Mouse (Mus musculus): ENCODE data around the gene Gm10681.
"Not testable (repeated sequence)": the region's sequence is repeated elsewhere in the genome, so short reads cannot be mapped to it uniquely, and the experiment has no call there.

Gm10681 gene

DNA sequence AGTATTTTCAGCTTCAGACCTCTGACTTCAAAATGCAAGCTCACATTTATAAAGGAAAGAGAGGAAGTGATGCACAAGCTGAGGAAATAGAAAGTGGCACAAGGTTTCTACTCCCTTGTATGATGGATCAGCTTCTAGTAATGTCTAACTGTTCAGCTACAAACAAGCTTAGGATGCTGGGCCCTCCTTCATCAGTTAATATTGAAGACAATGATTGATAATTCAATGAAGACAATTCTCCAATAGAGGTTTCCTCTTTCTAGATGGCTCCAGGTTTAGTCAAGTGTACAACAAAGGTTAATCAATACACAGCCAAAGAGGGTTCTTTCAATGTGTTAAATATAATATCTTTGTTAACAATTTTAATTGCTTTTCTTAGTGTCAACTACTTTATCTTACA lies at the start of gene Gm10681:
Gm10681 (minus strand) TSS at position 101 of the 400 bp plus-strand sequence.
- no peak for DNase-seq

DNA sequence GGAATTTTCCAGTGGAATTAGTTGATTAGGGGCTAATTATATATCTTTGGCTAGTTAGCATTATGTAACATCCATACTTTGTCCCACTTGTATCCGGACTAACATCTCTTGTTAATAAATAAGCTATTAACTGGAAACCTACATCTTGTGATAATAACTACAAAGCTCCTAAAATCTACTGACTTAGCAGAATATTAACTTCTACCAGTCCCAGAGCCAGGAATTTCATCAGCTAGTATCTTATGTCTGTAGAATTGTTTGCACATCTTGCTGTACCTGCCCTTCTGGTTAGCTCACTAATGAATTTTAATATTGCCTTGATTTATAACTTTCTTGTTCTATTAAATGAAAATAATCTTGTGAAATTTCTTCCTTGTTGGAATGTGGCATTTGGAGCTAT lies 46.5 kb upstream of the Gm10681 start:
- DNase-seq: no peak

DNA sequence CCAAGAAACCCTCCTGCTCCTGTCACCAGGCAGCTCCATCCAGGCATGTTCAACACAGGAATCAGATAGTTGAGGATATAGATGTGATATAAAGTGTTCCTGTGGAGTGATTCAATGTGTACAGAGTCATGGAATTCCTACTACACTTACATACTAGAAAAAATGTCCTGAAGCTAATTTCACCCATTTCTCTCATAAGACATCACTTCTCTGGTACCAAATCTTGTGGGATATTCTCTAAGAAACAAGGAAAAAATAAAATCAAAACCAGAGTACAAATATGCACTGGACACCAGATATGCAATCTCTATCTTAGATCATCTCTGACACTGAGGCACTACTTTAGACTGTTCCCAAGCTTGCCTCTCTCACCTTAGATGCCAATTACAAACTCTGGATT lies 41.5 kb upstream of the Gm10681 start, which contains the start of gene Hsd3b5:
Hsd3b5 (minus strand) TSS at position 101 of the 400 bp plus-strand sequence.
- no peak for DNase-seq

DNA sequence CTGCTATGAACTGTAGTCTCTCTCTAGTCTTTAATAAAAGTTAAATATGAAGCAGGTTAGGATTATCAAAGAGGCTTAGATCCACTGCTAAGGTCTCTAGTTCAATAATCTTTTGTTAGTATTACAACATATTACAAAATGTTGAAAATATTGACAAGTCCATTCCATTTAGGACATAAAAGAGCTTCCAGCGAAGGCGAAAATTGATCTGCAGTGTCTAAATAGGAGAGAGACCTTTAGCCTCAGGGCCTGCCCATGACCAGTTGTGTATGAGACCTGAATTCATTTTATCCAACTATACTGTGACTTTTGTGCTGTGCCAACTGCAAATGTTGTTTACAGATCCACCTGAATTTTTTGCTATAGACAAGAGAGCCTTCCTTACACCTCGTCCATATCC lies 41.0 kb upstream of the Gm10681 start:
- no peak for DNase-seq

DNA sequence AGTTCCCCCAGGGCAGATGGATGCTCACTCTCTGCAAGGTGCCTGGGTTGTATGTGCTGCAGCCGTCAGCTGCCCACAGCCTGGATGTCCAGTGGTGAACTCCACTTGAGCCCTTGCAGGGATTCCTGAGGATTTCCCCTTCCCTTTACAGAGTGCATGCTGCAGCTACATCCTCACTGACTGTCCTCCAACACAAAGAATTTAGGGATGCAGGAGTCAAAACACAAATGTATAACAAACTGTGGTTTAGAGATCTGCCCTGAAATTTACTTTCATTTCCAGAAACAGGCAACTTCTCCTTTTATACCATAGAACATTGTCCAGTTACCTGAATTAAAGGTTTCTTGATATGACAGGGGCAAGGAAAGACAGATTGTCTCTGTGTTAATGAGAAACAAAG lies 28.2 kb upstream of the Gm10681 start:
- DNase-seq: not testable (repeated sequence)

DNA sequence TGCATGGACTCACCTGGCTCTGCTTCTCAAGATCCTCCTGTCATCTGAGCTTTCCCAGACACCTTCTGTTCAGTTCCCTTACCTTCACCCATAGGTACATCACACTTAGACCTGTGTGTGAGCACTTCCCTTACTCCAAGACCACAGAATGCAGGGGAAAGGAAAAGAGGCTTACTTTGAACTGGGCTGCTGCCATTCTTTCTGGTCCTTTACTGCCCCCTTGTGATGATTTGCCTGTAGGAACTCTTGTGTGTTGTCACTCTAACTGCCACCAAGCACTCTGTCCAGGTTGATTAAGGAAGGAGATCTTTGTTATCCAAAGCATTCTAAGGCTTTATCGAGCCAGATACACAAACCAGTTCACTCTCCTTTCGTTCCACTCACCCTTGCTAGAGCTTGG lies 27.6 kb upstream of the Gm10681 start:
- not testable (repeated sequence) for DNase-seq

DNA sequence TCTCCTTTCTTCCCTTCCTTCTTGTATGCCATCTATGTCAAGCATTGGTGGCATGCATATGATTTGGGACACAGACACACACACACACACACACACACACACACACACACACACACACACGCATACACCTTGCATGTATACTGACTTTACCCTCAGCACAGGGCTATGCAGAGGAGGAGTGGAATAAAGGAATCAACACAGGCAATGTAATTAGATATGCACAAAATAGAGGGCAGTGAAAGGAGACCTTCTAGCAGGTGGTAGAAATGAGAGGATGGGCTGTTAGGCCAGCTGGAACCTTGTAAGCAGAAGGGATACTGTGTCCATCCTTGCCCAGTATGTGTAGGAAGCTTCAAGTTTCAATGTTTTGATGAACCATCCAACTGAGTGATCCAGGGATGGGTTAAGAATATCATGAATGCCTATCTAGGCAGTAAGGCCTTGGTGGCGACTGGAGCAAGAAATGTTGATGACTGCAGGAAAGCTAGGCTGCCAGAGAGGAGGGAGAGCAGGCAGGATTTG lies 25.9 kb upstream of the Gm10681 start:
- not testable (repeated sequence) for DNase-seq

DNA sequence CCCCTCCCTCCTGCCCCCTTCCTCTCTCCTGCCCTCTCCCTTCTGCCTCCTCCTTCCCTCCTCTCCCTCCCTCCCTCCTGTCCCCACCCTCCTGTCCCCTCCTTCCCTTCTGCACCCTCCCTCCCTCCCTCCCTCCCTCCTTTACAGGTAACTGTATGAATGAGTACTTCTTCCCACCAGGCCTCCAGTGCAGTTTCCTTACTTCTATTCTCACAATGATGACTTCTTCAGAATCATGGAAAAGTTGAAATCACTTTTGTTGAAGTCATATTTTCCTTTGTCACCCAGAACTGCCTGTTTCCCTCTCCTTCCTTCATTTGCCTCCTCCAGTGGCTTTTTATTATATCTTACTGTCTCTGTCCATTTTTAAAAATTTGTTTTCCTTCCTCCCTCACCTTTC lies 25.4 kb upstream of the Gm10681 start:
- no peak for DNase-seq

DNA sequence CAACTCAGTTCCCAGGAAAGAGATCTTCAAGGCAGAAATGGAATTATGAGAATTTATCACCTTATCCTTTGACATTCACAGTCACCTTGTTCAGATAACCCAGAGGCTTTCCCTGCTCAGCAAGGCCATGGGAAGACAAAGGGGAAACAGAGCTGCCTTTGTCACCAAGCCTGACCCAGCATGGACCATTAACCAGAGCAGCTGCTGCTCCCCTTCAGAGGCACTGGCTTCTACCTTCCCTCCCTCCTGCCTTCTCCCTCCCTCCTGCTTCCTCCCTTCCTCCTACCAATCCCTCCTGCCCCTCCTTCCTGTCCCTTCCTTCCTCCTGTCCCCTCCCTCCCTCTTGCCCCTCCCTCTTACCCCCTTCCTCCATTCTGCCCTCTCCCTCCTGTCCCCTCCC lies 24.9 kb upstream of the Gm10681 start:
- not testable (repeated sequence) for DNase-seq

DNA sequence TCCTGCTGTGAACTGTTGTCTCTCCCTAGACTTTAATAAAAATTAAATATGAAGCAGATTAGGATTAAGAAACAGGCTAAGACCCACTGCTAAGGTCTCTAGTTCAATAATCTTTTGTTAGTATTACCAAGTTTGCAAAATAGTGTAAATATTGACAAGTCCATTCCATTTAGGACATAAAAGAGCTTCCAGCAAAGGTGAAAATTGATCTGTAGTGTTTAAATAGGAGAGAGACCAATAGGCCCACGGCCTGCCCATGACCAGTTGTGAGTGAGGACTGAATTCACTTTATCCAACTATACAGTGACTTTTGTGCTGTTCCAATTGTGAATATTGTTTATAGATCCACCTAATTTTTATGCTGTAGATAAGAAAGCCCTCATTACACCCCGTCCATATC lies 886 bp downstream of the Gm10681 start:
- no peak for DNase-seq

DNA sequence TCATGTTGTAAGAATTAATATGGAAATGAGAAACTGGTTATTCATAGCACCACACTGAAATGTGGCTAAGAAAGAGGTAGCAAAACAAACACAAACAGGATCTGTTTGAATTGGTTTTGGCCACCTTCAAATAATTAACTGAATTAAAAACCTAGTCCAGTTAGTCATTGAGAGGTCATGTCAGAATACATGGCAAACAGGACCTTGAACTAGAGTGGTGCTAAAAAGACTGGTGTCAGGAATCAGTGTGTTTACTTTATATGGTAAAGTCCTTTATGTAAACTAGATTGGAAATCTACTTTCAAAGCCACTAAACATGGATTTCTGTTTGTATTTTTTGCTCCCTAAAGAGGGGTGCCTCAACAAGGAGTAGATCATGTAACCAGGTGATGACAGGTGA lies 6.0 kb downstream of the Gm10681 start:
- not testable (repeated sequence) for DNase-seq

DNA sequence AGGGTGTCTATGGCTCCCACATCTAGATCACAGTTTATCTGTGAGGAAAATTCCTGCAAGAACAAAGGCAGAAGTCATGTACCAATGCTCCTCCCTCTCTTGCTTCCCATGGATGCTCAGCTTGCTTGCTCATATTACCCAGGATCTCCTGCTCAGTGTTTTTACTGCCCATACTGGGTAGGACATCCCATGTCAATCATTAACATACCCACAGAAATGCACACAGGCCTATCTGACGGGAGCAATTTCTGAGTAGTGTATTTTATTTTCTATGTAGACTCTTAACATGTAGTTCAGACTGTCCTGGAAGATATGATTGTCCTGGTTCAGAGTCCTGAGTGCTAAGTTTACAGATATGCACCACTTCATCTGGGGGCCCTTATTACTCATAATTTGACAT lies 6.4 kb downstream of the Gm10681 start:
- DNase-seq: not testable (repeated sequence)

DNA sequence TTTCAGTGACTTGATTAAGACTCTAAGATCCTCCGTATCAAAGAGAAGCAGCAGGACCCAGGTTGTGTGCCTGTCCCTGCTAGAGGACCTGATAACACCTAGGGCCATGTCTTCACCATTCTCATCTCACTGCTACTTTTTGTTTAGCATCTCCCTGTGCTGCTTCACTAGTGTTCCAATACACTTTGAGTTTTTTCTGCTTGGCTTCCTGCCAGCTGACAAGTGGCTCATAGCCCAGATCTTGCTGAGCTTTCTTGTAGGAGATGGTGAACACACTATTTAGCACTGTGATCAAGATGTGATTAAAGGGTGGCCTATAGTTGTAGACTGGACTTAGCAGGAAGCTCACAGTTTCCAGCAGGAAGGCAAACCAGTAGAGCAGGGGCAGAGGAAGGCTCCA lies 7.6 kb downstream of the Gm10681 start:
- DNase-seq: peak in 1 of 2 experiments; percentile 1

DNA sequence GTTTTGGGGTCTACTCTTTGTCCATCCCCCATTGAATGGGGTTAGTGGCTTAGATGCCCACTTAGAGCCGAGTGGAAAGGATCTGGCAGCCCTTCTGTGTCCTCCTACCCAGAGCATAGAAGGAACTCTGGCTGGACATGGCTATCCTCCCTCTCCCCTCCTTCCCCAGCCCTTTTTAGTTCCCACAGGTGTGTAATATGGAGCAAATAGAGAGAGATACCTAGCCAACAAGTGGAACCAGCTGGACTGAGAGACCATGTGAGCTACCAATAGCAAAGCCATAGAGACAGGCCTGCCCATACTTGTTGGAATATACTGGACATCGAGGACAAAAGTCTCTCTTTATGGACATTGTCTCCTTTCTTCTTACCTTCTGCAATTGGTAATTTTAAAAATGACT lies 20.9 kb downstream of the Gm10681 start:
- not testable (repeated sequence) for DNase-seq

DNA sequence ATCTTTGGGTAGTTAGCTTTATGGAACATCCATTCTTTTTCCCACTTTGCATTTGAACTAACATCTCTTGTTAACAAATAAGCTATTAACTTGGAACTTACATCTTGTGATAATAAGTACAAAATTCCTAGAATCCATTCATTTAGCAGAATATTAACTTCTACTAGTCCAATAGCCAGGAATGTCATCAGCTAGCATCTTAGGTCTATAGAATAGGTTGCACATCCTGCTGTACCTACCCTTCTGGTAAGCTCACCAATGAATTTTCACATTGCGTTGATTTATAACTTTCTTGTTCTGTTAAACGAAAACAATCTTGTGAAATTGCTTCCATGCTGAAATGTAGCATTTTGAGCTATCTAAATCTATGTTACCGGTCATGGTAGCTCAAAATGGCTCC lies 23.7 kb downstream of the Gm10681 start:
- not testable (repeated sequence) for DNase-seq

DNA sequence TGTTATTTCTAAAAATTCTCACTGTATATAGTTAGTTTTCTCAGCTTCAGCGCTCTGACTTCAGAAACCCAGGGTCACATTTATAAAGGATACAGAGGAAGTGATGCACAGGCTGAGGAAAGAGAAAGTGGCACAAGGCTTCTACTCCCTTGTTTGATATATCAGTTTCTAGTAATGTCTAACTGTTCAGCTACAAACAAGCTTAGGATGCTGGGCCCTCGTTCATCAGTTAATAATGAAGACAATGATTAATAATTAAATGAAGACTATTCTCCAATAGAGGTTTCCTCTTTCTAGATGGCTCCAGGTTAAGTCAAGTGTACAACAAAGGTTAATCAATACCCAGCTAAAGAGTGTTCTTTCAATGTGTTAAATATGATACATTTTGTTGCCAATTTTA lies 24.8 kb downstream of the Gm10681 start:
- DNase-seq: not testable (repeated sequence)

DNA sequence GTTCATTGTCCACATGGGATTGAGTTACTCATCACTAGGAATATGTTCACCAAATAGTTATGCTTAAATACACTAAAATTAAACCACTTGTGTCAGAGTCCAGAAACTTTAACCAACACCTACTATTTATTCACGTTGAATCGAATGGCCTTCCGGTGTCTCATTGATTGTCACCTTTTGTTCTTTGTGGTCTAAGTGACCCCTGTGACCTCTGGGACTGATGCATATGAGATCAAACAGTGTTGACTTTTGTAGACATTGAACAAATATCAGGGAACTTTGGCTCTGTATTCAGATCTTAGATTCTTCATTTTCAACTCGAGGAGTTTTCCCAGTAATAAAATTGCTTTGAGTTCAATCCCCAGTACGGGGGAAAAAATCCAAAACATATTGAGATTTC lies 27.9 kb downstream of the Gm10681 start:
- not testable (repeated sequence) for DNase-seq

DNA sequence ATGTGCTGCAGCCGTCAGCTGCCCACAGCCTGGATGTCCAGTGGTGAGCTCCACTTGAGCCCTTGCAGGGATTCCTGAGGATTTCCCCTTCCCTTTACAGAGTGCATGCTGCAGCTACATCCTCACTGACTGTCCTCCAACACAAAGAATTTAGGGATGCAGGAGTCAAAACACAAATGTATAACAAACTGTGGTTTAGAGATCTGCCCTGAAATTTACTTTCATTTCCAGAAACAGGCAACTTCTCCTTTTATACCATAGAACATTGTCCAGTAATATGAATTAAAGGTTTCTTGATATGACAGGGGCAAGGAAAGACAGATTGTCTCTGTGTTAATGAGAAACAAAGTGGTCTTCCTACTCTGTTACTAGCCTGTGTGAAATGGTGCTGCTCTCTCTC lies 37.8 kb downstream of the Gm10681 start:
- not testable (repeated sequence) for DNase-seq

DNA sequence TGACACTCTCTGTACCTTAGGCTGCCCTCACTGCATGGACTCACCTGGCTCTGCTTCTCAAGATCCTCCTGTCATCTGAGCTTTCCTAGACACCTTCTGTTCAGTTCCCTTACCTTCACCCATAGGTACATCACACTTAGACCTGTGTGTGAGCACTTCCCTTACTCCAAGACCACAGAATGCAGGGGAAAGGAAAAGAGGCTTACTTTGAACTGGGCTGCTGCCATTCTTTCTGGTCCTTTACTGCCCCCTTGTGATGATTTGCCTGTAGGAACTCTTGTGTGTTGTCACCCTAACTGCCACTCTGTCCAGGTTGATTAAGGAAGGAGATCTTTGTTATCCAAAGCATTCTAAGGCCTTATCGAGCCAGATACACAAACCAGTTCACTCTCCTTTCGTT lies 38.4 kb downstream of the Gm10681 start:
- not testable (repeated sequence) for DNase-seq

DNA sequence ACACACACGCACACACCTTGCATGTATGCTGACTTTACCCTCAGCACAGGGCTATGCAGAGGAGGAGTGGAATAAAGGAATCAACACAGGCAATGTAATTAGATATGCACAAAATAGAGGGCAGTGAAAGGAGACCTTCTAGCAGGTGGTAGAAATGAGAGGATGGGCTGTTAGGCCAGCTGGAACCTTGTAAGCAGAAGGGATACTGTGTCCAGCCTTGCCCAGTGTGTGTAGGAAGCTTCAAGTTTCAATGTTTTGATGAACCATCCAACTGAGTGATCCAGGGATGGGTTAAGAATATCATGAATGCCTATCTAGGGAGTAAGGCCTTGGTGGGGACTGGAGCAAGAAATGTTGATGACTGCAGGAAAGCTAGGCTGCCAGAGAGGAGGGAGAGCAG lies 40.1 kb downstream of the Gm10681 start:
- not testable (repeated sequence) for DNase-seq

DNA sequence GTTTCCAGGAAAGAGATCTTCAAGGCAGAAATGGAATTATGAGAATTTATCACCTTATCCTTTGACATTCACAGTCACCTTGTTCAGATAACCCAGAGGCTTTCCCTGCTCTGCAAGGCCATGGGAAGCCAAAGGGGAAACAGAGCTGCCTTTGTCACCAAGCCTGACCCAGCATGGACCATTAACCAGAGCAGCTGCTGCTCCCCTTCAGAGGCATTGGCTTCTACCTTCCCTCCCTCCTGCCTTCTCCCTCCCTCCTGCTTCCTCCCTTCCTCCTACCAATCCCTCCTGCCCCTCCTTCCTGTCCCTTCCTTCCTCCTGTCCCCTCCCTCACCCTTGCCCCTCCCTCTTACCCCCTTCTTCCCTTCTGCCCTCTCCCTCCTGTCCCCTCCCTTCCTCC lies 41.0 kb downstream of the Gm10681 start:
- DNase-seq: not testable (repeated sequence)

DNA sequence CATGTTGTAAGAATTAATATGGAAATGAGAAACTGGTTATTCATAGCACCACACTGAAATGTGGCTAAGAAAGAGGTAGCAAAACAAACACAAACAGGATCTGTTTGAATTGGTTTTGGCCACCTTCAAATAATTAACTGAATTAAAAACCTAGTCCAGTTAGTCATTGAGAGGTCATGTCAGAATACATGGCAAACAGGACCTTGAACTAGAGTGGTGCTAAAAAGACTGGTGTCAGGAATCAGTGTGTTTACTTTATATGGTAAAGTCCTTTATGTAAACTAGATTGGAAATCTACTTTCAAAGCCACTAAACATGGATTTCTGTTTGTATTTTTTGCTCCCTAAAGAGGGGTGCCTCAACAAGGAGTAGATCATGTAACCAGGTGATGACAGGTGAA lies 63.6 kb downstream of the Gm10681 start:
- DNase-seq: not testable (repeated sequence)

DNA sequence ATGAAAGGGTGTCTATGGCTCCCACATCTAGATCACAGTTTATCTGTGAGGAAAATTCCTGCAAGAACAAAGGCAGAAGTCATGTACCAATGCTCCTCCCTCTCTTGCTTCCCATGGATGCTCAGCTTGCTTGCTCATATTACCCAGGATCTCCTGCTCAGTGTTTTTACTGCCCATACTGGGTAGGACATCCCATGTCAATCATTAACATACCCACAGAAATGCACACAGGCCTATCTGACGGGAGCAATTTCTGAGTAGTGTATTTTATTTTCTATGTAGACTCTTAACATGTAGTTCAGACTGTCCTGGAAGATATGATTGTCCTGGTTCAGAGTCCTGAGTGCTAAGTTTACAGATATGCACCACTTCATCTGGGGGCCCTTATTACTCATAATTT lies 64.1 kb downstream of the Gm10681 start:
- not testable (repeated sequence) for DNase-seq

DNA sequence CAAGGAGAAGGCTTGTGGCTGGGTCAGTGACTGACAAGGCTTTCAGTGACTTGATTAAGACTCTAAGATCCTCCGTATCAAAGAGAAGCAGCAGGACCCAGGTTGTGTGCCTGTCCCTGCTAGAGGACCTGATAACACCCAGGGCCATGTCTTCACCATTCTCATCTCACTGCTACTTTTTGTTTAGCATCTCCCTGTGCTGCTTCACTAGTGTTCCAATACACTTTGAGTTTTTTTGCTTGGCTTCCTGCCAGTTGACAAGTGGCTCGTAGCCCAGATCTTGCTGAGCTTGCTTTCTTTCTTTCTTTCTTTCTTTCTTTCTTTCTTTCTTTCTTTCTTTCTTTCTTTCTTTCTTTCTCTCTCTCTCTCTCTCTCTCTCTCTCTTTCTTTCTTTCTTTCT lies 65.8 kb downstream of the Gm10681 start:
- DNase-seq: not testable (repeated sequence)

DNA sequence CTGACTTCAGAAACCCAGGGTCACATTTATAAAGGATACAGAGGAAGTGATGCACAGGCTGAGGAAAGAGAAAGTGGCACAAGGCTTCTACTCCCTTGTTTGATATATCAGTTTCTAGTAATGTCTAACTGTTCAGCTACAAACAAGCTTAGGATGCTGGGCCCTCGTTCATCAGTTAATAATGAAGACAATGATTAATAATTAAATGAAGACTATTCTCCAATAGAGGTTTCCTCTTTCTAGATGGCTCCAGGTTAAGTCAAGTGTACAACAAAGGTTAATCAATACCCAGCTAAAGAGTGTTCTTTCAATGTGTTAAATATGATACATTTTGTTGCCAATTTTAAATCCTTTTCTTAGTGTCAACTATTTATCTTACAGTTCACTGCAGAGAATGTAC lies 78.2 kb downstream of the Gm10681 start, which contains the start of gene Hsd3b4:
Hsd3b4 (minus strand) TSS at position 101 of the 400 bp plus-strand sequence.
- DNase-seq: not testable (repeated sequence)

Data from lung, adult 18-20 months (tissue).